Mouse (Mus musculus): ENCODE measurements around the gene Gpd2.

DNA sequence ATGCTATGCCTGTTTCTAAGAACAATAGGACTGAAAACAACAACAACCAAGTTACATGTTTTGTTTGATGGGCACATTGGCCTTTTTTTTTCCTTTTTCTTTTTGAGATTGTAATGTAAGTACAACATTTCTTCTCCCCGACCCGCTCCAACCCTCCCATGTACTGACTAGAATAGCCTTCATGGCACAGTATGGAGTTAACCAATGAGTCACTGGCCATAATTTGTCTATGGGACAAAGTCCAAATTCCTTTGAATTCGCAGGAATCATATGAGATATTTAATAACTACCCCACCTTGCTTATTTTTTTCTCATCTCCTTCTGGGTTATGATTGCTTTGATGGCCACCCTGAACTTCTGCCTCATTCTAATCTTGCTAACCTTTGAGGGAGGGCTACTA, 12.7 kb downstream of the Gpd2 start:
- TF ChIP-seq CTCF (IDR thresholded peaks at IDR 0.05; ENCODE audit: extremely low read depth, insufficient read depth, insufficient read length, insufficient replicate concordance) (no peak), POLR2A (IDR thresholded peaks at IDR 0.05; ENCODE audit: low read depth, low read length) (no peak)
